Mouse (Mus musculus) embryonic facial prominence, embryonic 13.5 days (tissue): ENCODE results near the gene Zscan26. TPM values are rescaled to one million over a fixed set of nuclear protein-coding genes. Genes with fewer than 3 reads are reported as not detected.
"Not testable (repeated sequence)": the region's sequence is repeated elsewhere in the genome, so short reads cannot be mapped to it uniquely, and the experiment has no call there.

Experiments used
- ATAC-seq: fragments of 200-750 bp; cut with Nextera tagmentation; 2 replicates; pipeline ENCODE4 v1.8.0; 2017; ENCODE audit warnings: low read depth; ENCODE audit not compliant: insufficient number of reproducible peaks, insufficient read depth, low FRiP score, low TSS enrichment
- H3K27ac ChIP-seq: fragments of 300-500 bp; sonication (generic); 2 replicates; pipeline ENCODE4 v1.5.1; 2015; ENCODE audit warnings: moderate library complexity, mild to moderate bottlenecking, inconsistent platforms
- H3K27me3 ChIP-seq: fragments of 300-500 bp; sonication (generic); 2 replicates; pipeline ENCODE4 v1.6.1; 2015; ENCODE audit warnings: mild to moderate bottlenecking, inconsistent platforms
- H3K36me3 ChIP-seq: fragments of 300-500 bp; sonication (generic); 2 replicates; pipeline ENCODE4 v1.6.1; 2015; ENCODE audit warnings: mild to moderate bottlenecking, inconsistent platforms
- H3K4me1 ChIP-seq: fragments of 300-500 bp; sonication (generic); 2 replicates; pipeline ENCODE4 v1.6.1; 2015; ENCODE audit warnings: inconsistent platforms
- H3K4me2 ChIP-seq: fragments of 300-500 bp; sonication (generic); 2 replicates; pipeline ENCODE4 v1.6.1; 2015; ENCODE audit warnings: moderate library complexity, mild to moderate bottlenecking, inconsistent platforms
- H3K4me3 ChIP-seq: fragments of 300-500 bp; sonication (generic); 2 replicates; pipeline ENCODE4 v1.5.1; 2015; ENCODE audit warnings: mild to moderate bottlenecking, inconsistent platforms
- H3K9ac ChIP-seq: fragments of 300-500 bp; sonication (generic); 2 replicates; pipeline ENCODE4 v1.6.1; 2015; ENCODE audit warnings: mild to moderate bottlenecking, inconsistent platforms
- H3K9me3 ChIP-seq: fragments of 300-500 bp; sonication (generic); 2 replicates; pipeline ENCODE4 v1.6.1; 2016; ENCODE audit warnings: inconsistent platforms
- WGBS: fragments of 180-500 bp; shearing (Covaris S2); methylation state at CpG from one replicate; pipeline ENCODE4 v1.1.7; 2015; ENCODE audit warnings: mixed read lengths; 5-methylcytosine and 5-hydroxymethylcytosine counted together
- polyA plus RNA-seq: library from polyadenylated mRNA; unstranded; fragments of >200 nt; fragmentation: Nextera tagmentation; extraction: Ambion mirVana; gene quantifications from 2 replicates; pipeline ENCODE4 v1.2.1, GENCODE M21; 2015

Gene Zscan26
- 36.7 and 40.2 TPM in 2 replicates for polyA plus RNA-seq

- Histone ChIP-seq H3K9ac (peak within 1 kb of the TSS; percentile 83), H3K9me3 (no peaks in the 10 kb centered on the region), H3K36me3 (peaks cover 17% of the 10 kb centered on the region; the same call in 1 of the 2 replicates), H3K4me3 (peak within 1 kb of the TSS; percentile 74), H3K27ac (peak within 1 kb of the TSS; percentile 80), H3K4me1 (peaks cover 11% of the 10 kb centered on the region; the same call in 1 of the 2 replicates), H3K4me2 (peak within 1 kb of the TSS; percentile 77), H3K27me3 (peaks cover 9% of the 10 kb centered on the region; the same call in 1 of the 2 replicates)
- under 1% methylated on average over 23 of the region's 23 CpGs for WGBS
- peak; percentile 76; the same call in 1 of the 2 replicates for ATAC-seq
These were observed at the start of gene Zscan26 for GRCm38 (mm10) chr13:21453449-21453848. Gene Zscan26 (minus strand): TSS chr13:21453730.

- H3K4me3 ChIP-seq = no peak overlapping the region
- H3K27ac ChIP-seq = no peak overlapping the region
- no peak overlapping the region for H3K4me2 ChIP-seq
- H3K27me3 ChIP-seq = no peaks in the 10 kb centered on the region
- H3K36me3 ChIP-seq = no peaks in the 10 kb centered on the region
- ATAC-seq = no peak
- 0 out of 2 replicates have a peak, but pooled peaks cover 3% of the 10 kb centered on the region for H3K4me1 ChIP-seq
- H3K9ac ChIP-seq = no peak overlapping the region
- 86% methylated on average over 5 of the region's 5 CpGs for WGBS
- no peaks in the 10 kb centered on the region for H3K9me3 ChIP-seq
These were observed 48.8 kb upstream of the Zscan26 start for GRCm38 (mm10) chr13:21502296-21502695.

- not testable (repeated sequence) for H3K4me1 ChIP-seq, H3K9ac ChIP-seq, H3K4me2 ChIP-seq, H3K4me3 ChIP-seq, H3K27ac ChIP-seq, H3K36me3 ChIP-seq, H3K27me3 ChIP-seq, H3K9me3 ChIP-seq, ATAC-seq
- WGBS = 90% methylated on average over 17 of the region's 17 CpGs
These were observed 47.7 kb upstream of the Zscan26 start, which contains the start of gene Gm11273 for GRCm38 (mm10) chr13:21501182-21501581. Gene Gm11273 (minus strand): TSS chr13:21501418.

GRCm38 (mm10) chr13:21495080-21495479 lies 41.5 kb upstream of the Zscan26 start, which contains the start of gene AK157302:
Gene AK157302 (plus strand): TSS chr13:21495223.
- no peak for ATAC-seq
- Histone ChIP-seq H3K4me1 (no peaks in the 10 kb centered on the region), H3K9me3 (no peaks in the 10 kb centered on the region), H3K27ac (no peak within 1 kb of the TSS), H3K4me2 (no peak within 1 kb of the TSS), H3K36me3 (no peaks in the 10 kb centered on the region), H3K4me3 (no peak within 1 kb of the TSS), H3K9ac (no peak within 1 kb of the TSS), H3K27me3 (no peaks in the 10 kb centered on the region)
- WGBS = 94% methylated on average over 21 of the region's 21 CpGs

DNA sequence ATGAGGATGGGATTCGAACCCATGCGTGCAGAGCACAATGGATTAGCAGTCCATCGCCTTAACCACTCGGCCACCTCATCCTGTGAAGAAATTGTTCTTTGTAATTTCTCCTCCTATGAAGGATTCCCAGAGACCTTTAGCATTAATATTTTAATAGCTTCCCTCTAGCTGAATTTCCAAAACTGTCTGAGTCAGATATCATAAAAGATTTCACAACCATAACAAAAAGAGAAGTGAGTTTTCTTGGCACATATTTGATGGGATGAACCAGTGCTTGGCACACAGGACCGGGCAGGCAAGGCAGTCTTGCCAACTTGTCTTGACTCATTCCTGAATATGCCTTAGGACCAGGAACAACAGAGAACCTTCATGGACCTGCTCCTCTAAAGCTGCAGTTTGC lies 39.3 kb upstream of the Zscan26 start:
- WGBS = 86% methylated on average over 5 of the region's 5 CpGs
- ATAC-seq = no peak
- no peak overlapping the region for H3K27ac ChIP-seq
- no peak overlapping the region for H3K4me3 ChIP-seq
- no peaks in the 10 kb centered on the region for H3K9me3 ChIP-seq
- H3K9ac ChIP-seq = no peak overlapping the region
- H3K27me3 ChIP-seq = no peaks in the 10 kb centered on the region
- H3K4me2 ChIP-seq = no peak overlapping the region
- no peaks in the 10 kb centered on the region for H3K36me3 ChIP-seq
- no peaks in the 10 kb centered on the region for H3K4me1 ChIP-seq

DNA sequence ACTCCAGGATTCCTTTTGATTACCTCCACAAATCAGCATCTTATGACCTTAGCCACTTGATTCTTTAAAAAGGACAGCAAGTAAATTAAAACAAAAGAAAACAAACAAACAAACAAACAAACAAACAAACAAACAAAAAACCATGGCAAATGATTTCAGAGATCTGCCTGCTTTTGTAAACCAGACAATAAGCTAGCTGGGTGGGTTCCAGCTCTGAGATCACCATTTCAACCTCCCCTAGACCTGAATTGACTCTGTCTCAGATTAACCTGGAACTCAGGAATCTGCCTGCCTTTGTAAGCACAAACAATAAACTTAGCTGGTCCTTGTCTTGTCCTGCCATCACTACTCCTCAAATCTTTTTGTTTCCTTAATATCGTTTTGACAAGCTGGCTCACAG lies 33.4 kb upstream of the Zscan26 start:
- Histone ChIP-seq H3K4me3 (no peak overlapping the region), H3K27ac (no peak overlapping the region), H3K4me1 (no peaks in the 10 kb centered on the region), H3K4me2 (no peak overlapping the region), H3K27me3 (no peaks in the 10 kb centered on the region), H3K36me3 (peaks cover 19% of the 10 kb centered on the region), H3K9ac (no peak overlapping the region), H3K9me3 (no peaks in the 10 kb centered on the region)
- WGBS = 83% methylated on average over 1 of the region's 1 CpGs
- ATAC-seq = no peak

- Histone ChIP-seq H3K4me3 (peak within 1 kb of the TSS; percentile 61), H3K27ac (peak within 1 kb of the TSS; percentile 77), H3K9ac (peak within 1 kb of the TSS; percentile 78), H3K4me1 (peaks cover 11% of the 10 kb centered on the region; the same call in 1 of the 2 replicates), H3K4me2 (peak within 1 kb of the TSS; percentile 66)
- 2% methylated on average over 31 of the region's 31 CpGs for WGBS
- H3K9me3 ChIP-seq, H3K27me3 ChIP-seq, H3K36me3 ChIP-seq: not testable (repeated sequence)
- peak; percentile 62 for ATAC-seq
These were observed 25.5 kb upstream of the Zscan26 start, which contains the start of the genes Zkscan4 and Gm10065 for GRCm38 (mm10) chr13:21478759-21479670. Gene Zkscan4 (plus strand): TSS chr13:21478907. Gene Gm10065 (minus strand): TSS chr13:21479441.

DNA sequence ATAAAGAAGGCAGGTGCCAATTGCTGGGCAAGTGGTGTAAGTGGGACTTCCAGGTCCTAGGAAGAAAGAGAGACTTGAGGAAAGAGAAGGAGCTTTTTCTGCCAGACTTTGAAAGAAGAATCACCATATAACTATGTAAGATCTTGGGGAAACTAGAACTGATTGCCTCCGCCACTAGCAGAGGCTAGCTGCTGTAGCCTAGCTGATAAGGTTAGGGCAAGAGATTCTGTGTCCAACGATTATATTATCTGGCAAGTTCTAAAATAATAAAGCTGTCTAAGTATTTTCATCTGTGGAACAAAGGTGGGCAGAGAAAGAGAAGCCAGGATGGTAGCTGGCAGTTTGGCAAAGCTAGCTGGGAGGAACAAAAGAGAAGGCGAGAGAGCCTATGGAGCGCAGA lies 18.9 kb upstream of the Zscan26 start:
- H3K9me3 ChIP-seq = no peaks in the 10 kb centered on the region
- no peak overlapping the region for H3K9ac ChIP-seq
- WGBS = 29% methylated on average over 4 of the region's 4 CpGs
- H3K4me1 ChIP-seq = no peaks in the 10 kb centered on the region
- no peak overlapping the region for H3K27ac ChIP-seq
- no peak overlapping the region for H3K4me2 ChIP-seq
- peaks cover 19% of the 10 kb centered on the region for H3K27me3 ChIP-seq
- no peak for ATAC-seq
- H3K36me3 ChIP-seq = no peaks in the 10 kb centered on the region
- no peak overlapping the region for H3K4me3 ChIP-seq

- Histone ChIP-seq H3K27me3 (peaks cover 23% of the 10 kb centered on the region), H3K9ac (no peak overlapping the region), H3K4me3 (no peak overlapping the region), H3K4me1 (no peaks in the 10 kb centered on the region), H3K4me2 (peak overlapping the region; percentile 93), H3K27ac (no peak overlapping the region), H3K36me3 (no peaks in the 10 kb centered on the region), H3K9me3 (no peaks in the 10 kb centered on the region)
- no peak for ATAC-seq
- WGBS = 26% methylated on average over 9 of the region's 9 CpGs
These were observed 15.6 kb upstream of the Zscan26 start for GRCm38 (mm10) chr13:21469097-21469496.

DNA sequence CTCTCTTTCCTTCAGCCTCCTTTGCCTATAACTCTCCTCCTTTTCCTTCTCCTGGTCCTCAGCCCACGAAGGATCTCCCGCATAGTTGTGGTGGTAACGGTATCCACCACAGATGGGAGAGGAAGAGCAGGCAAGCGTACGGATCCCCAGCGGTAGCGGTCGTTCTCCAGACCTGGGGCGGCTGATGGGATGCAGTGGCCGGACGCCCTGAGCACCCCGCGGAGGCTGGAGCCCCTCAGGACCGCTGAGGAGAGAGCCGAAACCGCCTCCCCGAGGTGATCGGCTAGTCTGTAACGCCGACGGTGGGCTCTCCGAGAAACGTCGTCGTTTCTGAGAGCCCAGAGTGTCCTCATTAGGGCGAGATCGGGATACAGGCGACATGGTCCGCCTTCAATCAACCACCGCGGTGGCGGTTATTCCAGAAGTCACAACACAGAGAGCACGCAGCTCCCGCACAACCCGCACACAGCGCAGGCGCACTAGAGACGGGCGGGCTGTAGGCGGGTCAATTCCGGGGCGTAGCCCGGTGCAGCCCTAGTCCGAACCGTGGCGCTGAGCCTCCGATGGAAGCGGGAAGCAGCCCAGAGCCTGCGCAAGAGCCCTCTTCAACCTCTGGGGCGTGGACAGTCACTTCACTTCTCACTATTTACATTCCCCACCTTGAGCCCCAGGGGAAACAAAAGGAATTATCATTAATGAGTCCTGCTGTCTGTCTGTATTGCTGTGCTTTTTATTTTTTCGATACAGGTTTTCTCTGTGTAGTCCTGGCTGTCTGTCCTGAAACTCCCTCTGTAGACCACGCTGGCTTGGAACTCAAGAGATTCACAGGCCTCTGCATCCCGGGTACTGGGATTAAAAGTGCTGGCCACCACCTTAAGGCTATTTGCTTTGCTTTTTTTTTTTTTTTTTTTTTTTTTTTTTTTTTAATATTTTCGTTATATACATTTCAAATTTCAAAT lies 14.8 kb upstream of the Zscan26 start, which contains the start of gene Nkapl:
Gene Nkapl (minus strand): TSS at position 449 of the 959 bp plus-strand sequence.
- peaks cover 23% of the 10 kb centered on the region for H3K27me3 ChIP-seq
- peak within 1 kb of the TSS; percentile 61 for H3K4me3 ChIP-seq
- ATAC-seq = peak; percentile 94
- H3K36me3 ChIP-seq = no peaks in the 10 kb centered on the region
- no peaks in the 10 kb centered on the region for H3K9me3 ChIP-seq
- H3K27ac ChIP-seq = no peak within 1 kb of the TSS
- H3K4me2 ChIP-seq = peak within 1 kb of the TSS; percentile 93
- peak within 1 kb of the TSS; percentile 78 for H3K9ac ChIP-seq
- H3K4me1 ChIP-seq = no peaks in the 10 kb centered on the region
- WGBS = under 1% methylated on average over 54 of the region's 54 CpGs

- H3K9ac ChIP-seq = no peak overlapping the region
- WGBS = 85% methylated on average over 10 of the region's 10 CpGs
- no peaks in the 10 kb centered on the region for H3K36me3 ChIP-seq
- no peaks in the 10 kb centered on the region for H3K4me1 ChIP-seq
- no peak for ATAC-seq
- no peak overlapping the region for H3K27ac ChIP-seq
- H3K4me2 ChIP-seq = no peak overlapping the region
- no peak overlapping the region for H3K4me3 ChIP-seq
- H3K27me3 ChIP-seq = peaks cover 23% of the 10 kb centered on the region
- 0 out of 2 replicates have a peak, but pooled peaks cover 3% of the 10 kb centered on the region for H3K9me3 ChIP-seq
These were observed 13.8 kb upstream of the Zscan26 start for GRCm38 (mm10) chr13:21467336-21467735.
